Mouse (Mus musculus) heart, adult 2 months (tissue): ENCODE data around the gene Rhobtb1. TPM values are rescaled to one million over a fixed set of nuclear protein-coding genes. Genes with fewer than 3 reads are reported as not detected.

ENCODE experiments used
- DNase-seq, 2 experiments: peaks; one replicate each; pipeline ENCODE4 v3.0.0; 2021
- H3K27ac ChIP-seq: fragments of 200-600 bp; 2 replicates; pipeline ENCODE4 v1.8.1; 2022
- H3K27me3 ChIP-seq: fragments of 200-500 bp; 2 replicates; pipeline ENCODE4 v1.6.1; 2012; ENCODE audit warnings: mild to moderate bottlenecking, low read length, inconsistent platforms, mixed read lengths; ENCODE audit not compliant: control insufficient read depth, insufficient read depth
- H3K36me3 ChIP-seq: fragments of 200-500 bp; 2 replicates; pipeline ENCODE4 v1.6.1; 2012; ENCODE audit warnings: low read length, inconsistent platforms; ENCODE audit not compliant: control insufficient read depth, insufficient read depth
- H3K4me1 ChIP-seq: fragments of 200-500 bp; 2 replicates; pipeline ENCODE4 v1.6.1; 2011; ENCODE audit warnings: low read length; ENCODE audit not compliant: control insufficient read depth, insufficient read depth
- H3K4me3 ChIP-seq: fragments of 200-600 bp; 2 replicates; pipeline ENCODE4 v1.8.1; 2022
- H3K79me2 ChIP-seq: fragments of 200-500 bp; replicated peaks from 2 replicates; pipeline ENCODE4 v1.6.1; 2012; ENCODE audit warnings: mild to moderate bottlenecking, inconsistent platforms, low read length, moderate library complexity, mixed read lengths; ENCODE audit not compliant: control insufficient read depth, insufficient read depth
- H3K9ac ChIP-seq: fragments of 200-500 bp; 2 replicates; pipeline ENCODE4 v1.6.1; 2012; ENCODE audit warnings: low read depth, mild to moderate bottlenecking, control low read depth, inconsistent platforms, low read length, mixed read lengths
- CTCF ChIP-seq: fragments of 200-600 bp; IDR thresholded peaks from 2 replicates; pipeline ENCODE4 v1.8.1; 2022; ENCODE audit warnings: antibody characterized with exemption, mild to moderate bottlenecking, moderate library complexity
- EP300 ChIP-seq: fragments of 200-500 bp; IDR thresholded peaks from 2 replicates; pipeline ENCODE4 v1.6.1; 2011; ENCODE audit warnings: low read depth, low read length, control low read depth; ENCODE audit not compliant: insufficient read depth
- POLR2A ChIP-seq: fragments of 200-500 bp; IDR thresholded peaks from 2 replicates; pipeline ENCODE4 v1.6.1; 2011; ENCODE audit warnings: mild to moderate bottlenecking, low read depth, low read length, control low read depth; ENCODE audit not compliant: insufficient read depth
- WGBS: fragments of 180-500 bp; shearing (Covaris S2); methylation state at CpG from one replicate; pipeline ENCODE4 v1.1.7; 2018; 5-methylcytosine and 5-hydroxymethylcytosine counted together
- intact Hi-C: fragments of 180-260 bp; cut with DNase I; formaldehyde crosslinking; loops from one replicate; pipeline ENCODE4 v1.15.1; 2025
- polyA plus RNA-seq: library from polyadenylated mRNA; depleted of rRNA; stranded (reverse); fragments of >200 nt; gene quantifications from 2 replicates; pipeline ENCODE4 v1.2.3, GENCODE M21; 2012
- total RNA-seq, 2 experiments: library from RNA; stranded (reverse); gene quantifications; 2 replicates each; pipeline ENCODE4 v1.2.3; 2021

The Rhobtb1 gene
- total and polyA plus RNA-seq, 3 experiments = 65.5 to 160 (median 123) TPM

DNA sequence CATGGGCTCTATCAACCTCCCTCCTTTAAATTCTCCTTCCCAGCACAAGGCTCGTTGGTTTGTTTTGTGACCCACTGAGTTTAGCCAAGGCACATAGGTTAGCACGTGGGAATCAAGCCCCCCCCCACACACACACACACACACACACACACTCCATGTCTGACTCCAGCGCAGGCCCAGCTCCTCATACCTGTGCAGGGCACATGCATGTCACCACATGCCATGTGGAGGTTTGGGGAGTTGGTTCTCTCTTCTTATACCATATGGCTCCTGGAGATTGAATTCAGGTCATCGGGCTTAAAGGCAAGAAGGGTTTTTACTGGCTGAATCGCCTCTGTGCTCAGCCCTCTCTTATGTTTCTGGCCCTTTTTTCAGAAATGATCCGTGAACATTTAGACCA is 100.0 kb downstream of the Rhobtb1 start:
- Histone ChIP-seq H3K36me3 (peaks cover 32% of the 10 kb centered on the region), H3K27me3 (no peaks in the 10 kb centered on the region), H3K79me2 (peaks cover 5% of the 10 kb centered on the region), H3K27ac (no peak overlapping the region; the same call in 1 of the 2 replicates), H3K9ac (no peak overlapping the region), H3K4me3 (no peak overlapping the region), H3K4me1 (peaks cover 32% of the 10 kb centered on the region)
- intact Hi-C loops = no loop called here
- no peak for DNase-seq
- 87% methylated on average over 6 of the region's 6 CpGs for WGBS
- no peak for TF ChIP-seq CTCF
- TF ChIP-seq EP300 = no peak
- TF ChIP-seq POLR2A = no peak

DNA sequence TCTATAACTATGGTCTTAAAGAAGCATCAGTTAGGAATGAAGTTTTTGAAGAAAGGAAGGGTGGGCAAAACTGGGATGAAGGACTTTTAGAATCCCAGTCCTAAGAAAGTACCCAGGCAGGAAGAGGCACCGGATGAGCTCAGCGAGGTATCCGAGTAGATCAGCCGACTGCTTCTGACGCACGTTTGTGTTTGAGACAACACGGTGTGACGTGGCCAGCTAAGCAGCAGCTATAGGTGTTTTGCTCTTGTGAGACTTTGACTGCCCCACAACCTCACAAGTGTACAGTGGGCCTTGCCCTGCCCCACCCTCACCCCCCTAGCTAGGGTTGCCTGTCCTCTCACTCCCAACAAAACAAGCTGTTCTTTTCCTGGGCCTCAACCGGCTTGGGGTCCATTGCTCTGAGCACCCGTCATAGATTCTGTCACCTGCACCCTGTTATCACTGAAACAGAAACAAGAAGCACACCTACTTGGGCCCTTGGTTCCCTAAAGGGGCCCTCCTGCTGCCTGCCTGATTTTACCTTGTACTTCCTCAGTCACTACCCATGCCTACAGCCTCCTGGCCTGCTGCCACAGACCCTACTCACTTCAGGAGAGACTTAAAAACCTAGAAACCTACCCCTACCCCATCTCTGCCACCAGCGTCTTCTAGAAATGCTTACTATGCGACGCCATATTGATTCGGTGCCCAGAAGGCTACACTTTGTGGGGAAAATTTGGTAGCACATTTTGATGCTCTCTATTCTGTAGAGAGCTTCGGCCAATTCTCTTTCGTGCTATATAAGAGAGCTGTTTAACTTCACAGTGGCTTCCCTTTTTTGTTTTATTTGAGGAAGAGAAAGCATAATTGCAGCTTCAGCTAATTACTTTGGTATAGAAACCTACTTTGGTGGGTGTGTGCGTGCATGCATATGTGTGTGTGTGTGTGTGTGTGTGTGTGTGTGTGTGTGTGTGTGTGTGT is 101.2 kb downstream of the Rhobtb1 start:
- Histone ChIP-seq H3K27me3 (no peaks in the 10 kb centered on the region), H3K4me3 (no peak overlapping the region), H3K79me2 (peaks cover 5% of the 10 kb centered on the region), H3K4me1 (peaks cover 27% of the 10 kb centered on the region), H3K36me3 (peaks cover 27% of the 10 kb centered on the region), H3K9ac (no peak overlapping the region), H3K27ac (peak overlapping the region; percentile 69)
- intact Hi-C loops = no loop called here
- 63% methylated on average over 17 of the region's 17 CpGs for WGBS
- DNase-seq = no peak
- no peak for TF ChIP-seq CTCF
- no peak for TF ChIP-seq EP300
- no peak for TF ChIP-seq POLR2A

DNA sequence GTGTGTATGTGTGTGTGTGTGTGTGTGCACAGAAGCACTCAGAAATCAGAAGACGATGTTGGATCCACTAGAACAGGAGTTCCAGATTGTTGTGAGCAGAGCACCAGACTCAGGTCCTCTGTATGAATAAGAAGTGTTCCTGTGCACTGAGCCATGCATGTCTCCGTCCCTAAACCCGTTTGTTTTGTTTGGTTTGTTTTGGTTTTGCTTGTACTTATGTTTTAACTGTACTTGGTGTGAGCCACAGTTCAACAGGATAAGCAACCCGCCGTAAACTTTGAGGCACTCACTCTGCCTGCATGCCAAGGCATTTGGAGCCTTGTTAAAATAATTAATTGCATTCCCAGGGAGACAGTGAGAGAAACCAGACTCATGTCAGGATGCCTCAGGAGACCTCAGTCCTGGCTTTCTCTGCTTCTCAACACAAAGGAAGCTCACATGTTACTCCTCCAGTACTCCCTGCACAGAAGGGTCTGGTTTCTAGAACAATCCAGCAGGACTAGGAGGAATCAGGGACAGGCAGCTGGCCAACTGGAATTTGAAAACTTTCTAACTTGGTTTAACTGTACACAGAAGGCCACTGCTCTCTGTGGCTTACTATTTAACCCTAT is 101.9 kb downstream of the Rhobtb1 start:
- 9% methylated on average over 5 of the region's 5 CpGs for WGBS
- Histone ChIP-seq H3K4me3 (no peak overlapping the region), H3K79me2 (peaks cover 3% of the 10 kb centered on the region; the same call in 1 of the 2 replicates), H3K27ac (peak overlapping the region; percentile 79), H3K27me3 (no peaks in the 10 kb centered on the region), H3K36me3 (peaks cover 30% of the 10 kb centered on the region), H3K4me1 (peaks cover 23% of the 10 kb centered on the region), H3K9ac (0 out of 2 replicates have a peak overlapping the region, but pooled peaks have one; percentile 6)
- intact Hi-C loops = no loop called here
- TF ChIP-seq POLR2A (no peak), EP300 (peak; percentile 74; the same call in 1 of the 2 replicates)
- DNase-seq = peak in 1 of 2 experiments; percentile 62

DNA sequence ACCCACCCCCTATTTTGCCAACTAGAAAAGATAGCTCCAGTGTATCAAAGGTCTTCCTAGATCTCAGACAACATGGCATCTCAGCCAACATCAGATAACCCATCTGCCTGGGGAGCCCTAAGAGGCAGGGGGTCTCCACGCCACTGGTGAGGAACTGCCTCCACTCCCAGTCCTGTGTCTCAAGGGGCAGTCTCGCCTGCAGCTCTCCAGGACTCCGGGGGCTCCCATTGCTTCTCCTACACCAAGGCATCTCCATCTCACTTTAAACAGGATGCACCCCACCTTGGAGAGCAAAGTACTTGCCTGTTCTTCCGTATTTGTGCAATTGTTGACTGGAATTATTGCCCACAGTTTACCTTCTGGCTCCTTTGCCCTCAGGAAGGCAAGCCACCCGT is 102.4 kb downstream of the Rhobtb1 start:
- peak overlapping the region; percentile 79 for H3K27ac ChIP-seq
- no peaks in the 10 kb centered on the region for H3K27me3 ChIP-seq
- peaks cover 32% of the 10 kb centered on the region for H3K36me3 ChIP-seq
- H3K9ac ChIP-seq = no peak overlapping the region
- H3K4me3 ChIP-seq = no peak overlapping the region
- 36% methylated on average over 5 of the region's 5 CpGs for WGBS
- peaks cover 3% of the 10 kb centered on the region; the same call in 1 of the 2 replicates for H3K79me2 ChIP-seq
- no peak for DNase-seq
- H3K4me1 ChIP-seq = peaks cover 21% of the 10 kb centered on the region
- intact Hi-C loops = loop anchor here (2.0 kb wide), 1 partner anchor 41 kb away; the partner anchor contains the start of gene A930033H14Rik
- TF ChIP-seq EP300 = no peak
- no peak for TF ChIP-seq POLR2A
- TF ChIP-seq CTCF = no peak

DNA sequence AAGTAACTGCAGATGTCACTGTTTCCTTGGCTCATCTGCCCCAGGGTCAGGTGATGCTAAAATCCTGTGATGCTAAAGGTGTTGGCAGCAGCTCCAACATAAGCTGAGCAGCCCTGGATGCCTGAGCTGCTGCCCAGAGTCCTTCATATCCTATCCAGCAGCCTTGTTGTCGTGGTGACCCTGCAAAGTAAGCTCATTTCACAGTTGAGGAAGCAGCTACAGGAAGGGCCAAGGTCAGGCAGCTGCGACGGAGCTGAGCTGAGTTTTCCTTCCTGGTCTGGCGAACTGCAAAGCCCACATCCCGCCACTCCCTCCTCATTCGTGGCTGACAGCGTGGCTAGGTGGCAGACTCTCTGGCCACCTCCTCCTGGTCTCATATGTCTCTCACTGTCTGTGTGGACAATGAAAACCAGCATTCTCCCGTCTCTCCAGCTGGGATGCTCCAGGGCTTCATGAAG is 103.2 kb downstream of the Rhobtb1 start:
- 5% methylated on average over 8 of the region's 8 CpGs for WGBS
- H3K9ac ChIP-seq = no peak overlapping the region
- H3K4me3 ChIP-seq = no peak overlapping the region
- TF ChIP-seq EP300 (peak; percentile 98), CTCF (no peak), POLR2A (peak; percentile 66)
- peaks cover 38% of the 10 kb centered on the region for H3K36me3 ChIP-seq
- DNase-seq = peak; percentile 71 to 86
- peak overlapping the region; percentile 79 for H3K27ac ChIP-seq
- H3K79me2 ChIP-seq = peaks cover 2% of the 10 kb centered on the region; the same call in 1 of the 2 replicates
- H3K4me1 ChIP-seq = peaks cover 27% of the 10 kb centered on the region
- intact Hi-C loops = loop anchor here (2.0 kb wide), 1 partner anchor 42 kb away; the partner anchor contains the start of gene A930033H14Rik
- H3K27me3 ChIP-seq = no peaks in the 10 kb centered on the region
